Mouse (Mus musculus) spleen, adult 2 months (tissue): ENCODE data around the gene Gtf2e1.

ENCODE experiments used
- CTCF ChIP-seq: fragments of 200-500 bp; IDR thresholded peaks from 2 replicates; pipeline ENCODE4 v1.5.1; 2011; ENCODE audit warnings: mild to moderate bottlenecking, inconsistent platforms; ENCODE audit not compliant: insufficient read depth, insufficient read length, insufficient replicate concordance; ENCODE audit errors: extremely low read depth
- POLR2A ChIP-seq: fragments of 200-500 bp; IDR thresholded peaks from 2 replicates; pipeline ENCODE4 v1.6.1; 2011; ENCODE audit warnings: low read depth, low read length, inconsistent platforms

GRCm38 (mm10) chr16:37533369-37534068, 6.1 kb downstream of the Gtf2e1 start:
- TF ChIP-seq POLR2A (no peak), CTCF (no peak)
